Mouse (Mus musculus) midbrain, embryonic 11.5 days (tissue): Measurements from ENCODE around the gene Rbbp8nl. TPM values are rescaled to one million over a fixed set of nuclear protein-coding genes. Genes with fewer than 3 reads are reported as not detected.
A peak's percentile ranks its signal among the peaks of the same experiment; 100 is the strongest.

Experiments
- ATAC-seq: fragments of 200-750 bp; cut with Nextera tagmentation; 2 replicates; pipeline ENCODE4 v1.8.0; 2017; ENCODE audit warnings: moderate TSS enrichment, moderate library complexity; ENCODE audit not compliant: low FRiP score
- DNase-seq: peaks from one replicate; pipeline ENCODE4 v3.0.0; 2015; ENCODE audit warnings: low spot score; ENCODE audit errors: missing footprints
- H3K27ac ChIP-seq: fragments of 300-500 bp; sonication (generic); 2 replicates; pipeline ENCODE4 v1.5.1; 2014; ENCODE audit warnings: low read depth, low read length
- H3K27me3 ChIP-seq: fragments of 300-500 bp; sonication (generic); 2 replicates; pipeline ENCODE4 v1.6.1; 2014; ENCODE audit warnings: mild to moderate bottlenecking, low read length, moderate library complexity, mixed read lengths; ENCODE audit not compliant: control insufficient read depth, insufficient read depth
- H3K36me3 ChIP-seq: fragments of 300-500 bp; sonication (generic); 2 replicates; pipeline ENCODE4 v1.6.1; 2014; ENCODE audit warnings: mild to moderate bottlenecking, low read length, moderate library complexity, mixed read lengths; ENCODE audit not compliant: control insufficient read depth, insufficient read depth
- H3K4me1 ChIP-seq: fragments of 300-500 bp; sonication (generic); 2 replicates; pipeline ENCODE4 v1.6.1; 2014; ENCODE audit warnings: low read length; ENCODE audit not compliant: control insufficient read depth, insufficient read depth
- H3K4me2 ChIP-seq: fragments of 300-500 bp; sonication (generic); 2 replicates; pipeline ENCODE4 v1.6.1; 2014; ENCODE audit warnings: mild to moderate bottlenecking, moderate library complexity
- H3K4me3 ChIP-seq: fragments of 300-500 bp; sonication (generic); 2 replicates; pipeline ENCODE4 v1.5.1; 2014; ENCODE audit warnings: low read depth, low read length
- H3K9ac ChIP-seq: fragments of 300-500 bp; sonication (generic); 2 replicates; pipeline ENCODE4 v1.6.1; 2014; ENCODE audit warnings: low read length
- H3K9me3 ChIP-seq: fragments of 300-500 bp; sonication (generic); 2 replicates; pipeline ENCODE4 v1.6.1; 2016; ENCODE audit warnings: low read length; ENCODE audit not compliant: control insufficient read depth
- WGBS: fragments of 180-500 bp; shearing (Covaris S2); extraction: QIAGEN DNeasy Blood & Tissue Kit; methylation state at CpG from one replicate; pipeline ENCODE4 v1.1.7; 2014; 5-methylcytosine and 5-hydroxymethylcytosine counted together
- polyA plus RNA-seq: library from polyadenylated mRNA; unstranded; fragments of >200 nt; fragmentation: Nextera tagmentation; extraction: Ambion mirVana; gene quantifications from 2 replicates; pipeline ENCODE4 v1.2.1, GENCODE M21; 2014

The Rbbp8nl gene
- polyA plus RNA-seq, 1 experiment from 2014 or later: not detected

GRCm38 (mm10) chr2:180300252-180300651 is 10.6 kb upstream of the Rbbp8nl start:
- Histone ChIP-seq H3K36me3 (no peaks in the 10 kb centered on the region), H3K27ac (no peak overlapping the region)
- 84% methylated on average over 2 of the region's 2 CpGs for WGBS

GRCm38 (mm10) chr2:180292906-180293305 is 3.2 kb upstream of the Rbbp8nl start:
- no peaks in the 10 kb centered on the region for H3K36me3 ChIP-seq
- H3K4me3 ChIP-seq: no peak overlapping the region
- ATAC-seq (no peak), DNase-seq (peak; percentile 41)
- H3K4me2 ChIP-seq: no peak overlapping the region
- no peak overlapping the region for H3K9ac ChIP-seq
- H3K9me3 ChIP-seq: no peaks in the 10 kb centered on the region
- no peak overlapping the region for H3K27ac ChIP-seq
- 80% methylated on average over 8 of the region's 8 CpGs for WGBS
- no peaks in the 10 kb centered on the region for H3K4me1 ChIP-seq
- no peaks in the 10 kb centered on the region for H3K27me3 ChIP-seq

More at GRCm38 (mm10) chr2:180300252-180300651, 10.6 kb upstream of the Rbbp8nl start:
- Histone ChIP-seq H3K9ac (no peak overlapping the region), H3K4me2 (no peak overlapping the region), H3K9me3 (no peaks in the 10 kb centered on the region), H3K4me3 (no peak overlapping the region), H3K27me3 (no peaks in the 10 kb centered on the region), H3K4me1 (no peaks in the 10 kb centered on the region)
- no peak for ATAC-seq
- DNase-seq: peak; percentile 44

GRCm38 (mm10) chr2:180292026-180292425 is 2.3 kb upstream of the Rbbp8nl start:
- Histone ChIP-seq H3K27me3 (no peaks in the 10 kb centered on the region), H3K27ac (no peak overlapping the region), H3K4me3 (no peak overlapping the region), H3K4me1 (no peaks in the 10 kb centered on the region), H3K36me3 (no peaks in the 10 kb centered on the region), H3K4me2 (no peak overlapping the region), H3K9ac (no peak overlapping the region), H3K9me3 (no peaks in the 10 kb centered on the region)
- ATAC-seq (no peak), DNase-seq (no peak)
- 84% methylated on average over 4 of the region's 4 CpGs for WGBS

GRCm38 (mm10) chr2:180291566-180291965 is 1.9 kb upstream of the Rbbp8nl start:
- H3K4me2 ChIP-seq: no peak overlapping the region
- H3K27ac ChIP-seq: no peak overlapping the region
- ATAC-seq: no peak
- H3K27me3 ChIP-seq: no peaks in the 10 kb centered on the region
- H3K4me3 ChIP-seq: no peak overlapping the region
- 81% methylated on average over 5 of the region's 5 CpGs for WGBS
- H3K4me1 ChIP-seq: no peaks in the 10 kb centered on the region
- DNase-seq: peak; percentile 64
- no peak overlapping the region for H3K9ac ChIP-seq
- no peaks in the 10 kb centered on the region for H3K36me3 ChIP-seq
- no peaks in the 10 kb centered on the region for H3K9me3 ChIP-seq

GRCm38 (mm10) chr2:180290503-180290902 is 824 bp upstream of the Rbbp8nl start:
- no peaks in the 10 kb centered on the region for H3K27me3 ChIP-seq
- WGBS: 65% methylated on average over 6 of the region's 6 CpGs
- no peaks in the 10 kb centered on the region for H3K9me3 ChIP-seq
- H3K4me2 ChIP-seq: no peak overlapping the region
- H3K4me3 ChIP-seq: no peak overlapping the region
- no peak overlapping the region for H3K9ac ChIP-seq
- H3K36me3 ChIP-seq: no peaks in the 10 kb centered on the region
- H3K4me1 ChIP-seq: no peaks in the 10 kb centered on the region
- ATAC-seq (no peak), DNase-seq (peak; percentile 35)
- H3K27ac ChIP-seq: no peak overlapping the region

- no peak for DNase-seq
- Histone ChIP-seq H3K9me3 (no peaks in the 10 kb centered on the region), H3K27me3 (no peaks in the 10 kb centered on the region), H3K27ac (no peak overlapping the region), H3K4me2 (no peak overlapping the region), H3K4me3 (no peak overlapping the region), H3K36me3 (no peaks in the 10 kb centered on the region), H3K9ac (no peak overlapping the region), H3K4me1 (no peaks in the 10 kb centered on the region)
- ATAC-seq: no peak
- WGBS: 66% methylated on average over 11 of the region's 11 CpGs
Measured at GRCm38 (mm10) chr2:180288966-180289365, 713 bp downstream of the Rbbp8nl start.

GRCm38 (mm10) chr2:180279321-180279720 is 10.4 kb downstream of the Rbbp8nl start:
- Histone ChIP-seq H3K4me1 (no peaks in the 10 kb centered on the region), H3K9ac (no peak overlapping the region), H3K36me3 (no peaks in the 10 kb centered on the region), H3K27ac (no peak overlapping the region), H3K4me2 (no peak overlapping the region), H3K4me3 (no peak overlapping the region), H3K9me3 (no peaks in the 10 kb centered on the region), H3K27me3 (no peaks in the 10 kb centered on the region)
- no peak for ATAC-seq
- WGBS: 84% methylated on average over 8 of the region's 8 CpGs
- no peak for DNase-seq

GRCm38 (mm10) chr2:180277773-180278320 is 11.8 kb downstream of the Rbbp8nl start:
- no peak overlapping the region for H3K4me2 ChIP-seq
- H3K9ac ChIP-seq: no peak overlapping the region
- ATAC-seq (no peak), DNase-seq (no peak)
- no peaks in the 10 kb centered on the region for H3K27me3 ChIP-seq
- 78% methylated on average over 8 of the region's 8 CpGs for WGBS
- no peaks in the 10 kb centered on the region for H3K36me3 ChIP-seq
- no peak overlapping the region for H3K27ac ChIP-seq
- H3K4me3 ChIP-seq: no peak overlapping the region
- H3K4me1 ChIP-seq: no peaks in the 10 kb centered on the region
- no peaks in the 10 kb centered on the region for H3K9me3 ChIP-seq

GRCm38 (mm10) chr2:180276851-180277259 is 12.8 kb downstream of the Rbbp8nl start:
- Histone ChIP-seq H3K9me3 (no peaks in the 10 kb centered on the region), H3K27ac (no peak overlapping the region), H3K36me3 (no peaks in the 10 kb centered on the region), H3K27me3 (no peaks in the 10 kb centered on the region), H3K9ac (no peak overlapping the region), H3K4me1 (peaks cover 8% of the 10 kb centered on the region), H3K4me3 (no peak overlapping the region), H3K4me2 (no peak overlapping the region)
- ATAC-seq (no peak), DNase-seq (peak; percentile 72)
- WGBS: 70% methylated on average over 8 of the region's 8 CpGs
